Mouse (Mus musculus) embryonic facial prominence, embryonic 10.5 days (tissue): ENCODE data around the gene Trip10. TPM values are rescaled to one million over a fixed set of nuclear protein-coding genes. Genes with fewer than 3 reads are reported as not detected.

Source experiments
- DNase-seq: peaks from one replicate; pipeline ENCODE4 v3.0.0-alpha.2; 2017; ENCODE audit warnings: low spot score
- H3K27ac ChIP-seq: fragments of 300-500 bp; sonication (generic); replicated peaks from 2 replicates; pipeline ENCODE4 v1.5.1; 2016; ENCODE audit warnings: mild to moderate bottlenecking
- H3K27me3 ChIP-seq: fragments of 300-500 bp; sonication (generic); replicated peaks from 2 replicates; pipeline ENCODE4 v1.6.1; 2016; ENCODE audit warnings: low read depth, mild to moderate bottlenecking; ENCODE audit not compliant: poor library complexity, severe bottlenecking
- H3K36me3 ChIP-seq: fragments of 300-500 bp; sonication (generic); replicated peaks from 2 replicates; pipeline ENCODE4 v1.6.1; 2016; ENCODE audit warnings: mild to moderate bottlenecking, moderate library complexity
- H3K4me1 ChIP-seq: fragments of 300-500 bp; sonication (generic); 2 replicates; pipeline ENCODE4 v1.6.1; 2016
- H3K4me3 ChIP-seq: fragments of 300-500 bp; sonication (generic); 2 replicates; pipeline ENCODE4 v1.5.1; 2016; ENCODE audit warnings: mild to moderate bottlenecking, moderate library complexity
- H3K9me3 ChIP-seq: fragments of 300-500 bp; sonication (generic); 2 replicates; pipeline ENCODE4 v1.6.1; 2016; ENCODE audit warnings: mild to moderate bottlenecking
- WGBS: fragments of 180-500 bp; shearing (Covaris S2); methylation state at CpG from one replicate; pipeline ENCODE4 v1.1.7; 2016; 5-methylcytosine and 5-hydroxymethylcytosine counted together
- polyA plus RNA-seq: library from polyadenylated mRNA; unstranded; fragments of >200 nt; fragmentation: Nextera tagmentation; extraction: Ambion mirVana; gene quantifications from 2 replicates; pipeline ENCODE4 v1.2.1, GENCODE M21; 2016

Gene Trip10
- polyA plus RNA-seq, 1 experiment from 2014 or later = 37.4 TPM

DNA sequence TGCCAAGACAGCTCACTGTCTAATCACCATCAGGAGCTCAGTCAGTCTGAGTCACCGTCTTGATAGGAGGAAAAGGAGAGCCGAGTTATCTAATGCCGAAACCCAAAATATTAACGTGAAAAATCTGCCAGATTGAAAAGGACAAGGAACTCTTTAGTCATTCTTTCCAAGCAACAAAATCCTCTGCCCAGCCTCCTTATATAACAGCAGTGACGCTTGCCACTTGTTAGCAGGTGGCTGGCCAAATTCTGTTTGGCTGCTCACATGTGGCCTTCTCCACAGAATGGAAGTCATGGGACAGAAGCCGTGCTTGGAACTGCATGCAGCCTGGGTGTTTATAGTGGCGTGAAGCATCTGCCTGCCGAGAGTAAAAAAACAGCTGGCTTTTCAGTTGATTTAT lies 10.5 kb downstream of the Trip10 start:
- Histone ChIP-seq H3K4me3 (no peak overlapping the region), H3K27ac (no peak overlapping the region), H3K36me3 (peaks cover 96% of the 10 kb centered on the region), H3K4me1 (peaks cover under 1% of the 10 kb centered on the region; the same call in 1 of the 2 replicates), H3K9me3 (no peaks in the 10 kb centered on the region), H3K27me3 (no peaks in the 10 kb centered on the region)
- DNase-seq = no peak
- WGBS = 91% methylated on average over 8 of the region's 8 CpGs

DNA sequence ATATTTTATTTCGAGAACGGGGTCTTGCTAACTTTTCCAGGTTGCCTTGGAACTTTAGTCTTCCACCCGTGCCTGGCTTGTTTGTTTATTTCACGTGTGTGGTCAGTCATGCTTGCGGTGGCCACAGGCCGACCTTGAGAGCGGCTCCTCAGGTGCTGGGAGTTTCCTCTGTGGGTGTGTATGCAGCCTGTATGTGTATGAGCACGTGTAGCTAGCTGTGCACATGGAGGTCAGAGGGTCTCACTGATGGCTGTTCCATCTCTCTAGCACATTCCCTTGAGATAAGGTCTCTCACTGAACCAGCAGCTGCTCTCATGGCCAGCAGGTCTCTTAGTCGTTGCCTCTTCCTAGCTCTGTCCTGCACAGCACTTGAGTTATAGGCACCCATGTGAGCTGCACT lies 11.1 kb downstream of the Trip10 start:
- Histone ChIP-seq H3K27ac (no peak overlapping the region), H3K36me3 (peaks cover 90% of the 10 kb centered on the region), H3K27me3 (no peaks in the 10 kb centered on the region), H3K4me1 (peaks cover 6% of the 10 kb centered on the region), H3K9me3 (no peaks in the 10 kb centered on the region), H3K4me3 (no peak overlapping the region)
- 92% methylated on average over 9 of the region's 9 CpGs for WGBS
- DNase-seq = no peak

DNA sequence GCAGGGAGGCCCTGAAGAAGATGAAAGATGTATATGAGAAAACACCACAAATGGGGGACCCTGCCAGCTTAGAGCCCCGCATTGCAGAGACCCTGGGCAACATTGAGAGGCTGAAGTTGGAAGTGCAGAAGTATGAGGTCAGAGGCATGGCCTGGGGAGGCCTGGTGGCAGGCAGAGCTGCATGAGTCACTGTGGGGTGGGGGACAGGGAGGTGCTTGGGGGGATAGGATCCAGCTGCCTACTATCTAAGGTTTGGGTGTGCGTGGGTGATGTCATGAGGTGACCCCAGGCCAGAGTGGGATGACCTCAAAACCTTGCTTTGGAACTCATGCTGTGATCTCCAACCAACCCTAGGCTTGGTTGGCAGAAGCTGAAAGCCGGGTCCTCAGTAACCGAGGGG lies 12.0 kb downstream of the Trip10 start:
- H3K4me3 ChIP-seq = no peak overlapping the region
- H3K9me3 ChIP-seq = no peaks in the 10 kb centered on the region
- no peak for DNase-seq
- peaks cover 81% of the 10 kb centered on the region for H3K36me3 ChIP-seq
- H3K27me3 ChIP-seq = no peaks in the 10 kb centered on the region
- WGBS = 89% methylated on average over 4 of the region's 4 CpGs
- no peak overlapping the region for H3K27ac ChIP-seq
- peaks cover 10% of the 10 kb centered on the region for H3K4me1 ChIP-seq

DNA sequence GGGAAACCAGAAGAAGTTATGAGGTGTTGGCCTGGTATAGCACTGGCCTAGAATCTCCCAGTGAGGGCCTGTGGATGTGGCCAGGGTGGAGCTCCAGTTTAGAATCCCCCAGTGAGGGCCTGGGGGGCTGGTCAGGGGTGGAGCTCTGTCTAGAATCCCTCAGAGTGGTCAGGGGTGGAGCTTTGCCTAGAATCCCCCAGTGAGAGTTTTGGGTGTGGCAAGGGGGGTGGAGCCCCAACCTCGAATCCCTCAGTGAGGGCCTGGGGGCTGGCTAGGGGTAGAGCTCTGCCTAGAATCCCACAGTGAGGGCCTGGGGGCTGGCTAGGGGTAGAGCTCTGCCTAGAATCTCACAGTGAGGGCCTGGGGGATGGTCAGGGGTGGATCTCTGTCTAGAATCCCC lies 12.5 kb downstream of the Trip10 start:
- H3K4me1 ChIP-seq = peaks cover 10% of the 10 kb centered on the region
- no peak overlapping the region for H3K4me3 ChIP-seq
- no peaks in the 10 kb centered on the region for H3K27me3 ChIP-seq
- 46% methylated on average over 1 of the region's 1 CpGs for WGBS
- peaks cover 76% of the 10 kb centered on the region for H3K36me3 ChIP-seq
- H3K9me3 ChIP-seq = no peaks in the 10 kb centered on the region
- DNase-seq = no peak
- H3K27ac ChIP-seq = no peak overlapping the region

DNA sequence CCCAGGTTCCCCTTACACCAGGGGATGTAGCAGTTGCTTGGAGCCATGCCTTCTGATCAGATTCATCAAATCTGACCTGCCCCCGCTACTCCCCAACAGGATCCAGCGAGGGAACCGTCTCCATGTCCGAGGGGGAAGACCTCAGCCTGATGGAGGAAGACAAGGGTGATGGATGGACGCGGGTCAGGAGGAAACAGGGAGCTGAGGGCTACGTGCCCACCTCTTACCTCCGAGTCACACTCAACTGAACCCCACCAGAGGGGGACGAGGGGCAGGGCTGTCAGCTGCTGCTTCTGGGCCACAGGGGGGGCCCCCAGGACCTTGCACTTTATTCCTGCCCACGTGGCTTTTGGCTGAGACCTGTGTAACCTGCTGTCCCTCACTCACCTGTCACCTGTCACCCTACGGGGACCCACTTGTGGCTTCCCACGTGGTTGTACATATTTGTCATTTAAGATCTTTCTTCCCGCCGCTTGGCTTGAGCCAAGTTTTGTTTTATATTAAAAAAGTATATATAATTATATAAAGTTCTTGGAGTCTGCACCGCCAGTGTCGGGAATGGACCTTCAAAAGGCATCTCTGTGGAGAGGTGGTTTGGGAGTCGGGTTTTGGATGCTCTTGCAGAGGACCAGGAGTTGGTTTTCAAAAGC lies 13.8 kb downstream of the Trip10 start:
- Histone ChIP-seq H3K4me1 (peaks cover 10% of the 10 kb centered on the region), H3K27me3 (no peaks in the 10 kb centered on the region), H3K36me3 (peaks cover 65% of the 10 kb centered on the region), H3K9me3 (no peaks in the 10 kb centered on the region), H3K27ac (no peak overlapping the region), H3K4me3 (no peak overlapping the region)
- WGBS = 89% methylated on average over 17 of the region's 17 CpGs
- no peak for DNase-seq

DNA sequence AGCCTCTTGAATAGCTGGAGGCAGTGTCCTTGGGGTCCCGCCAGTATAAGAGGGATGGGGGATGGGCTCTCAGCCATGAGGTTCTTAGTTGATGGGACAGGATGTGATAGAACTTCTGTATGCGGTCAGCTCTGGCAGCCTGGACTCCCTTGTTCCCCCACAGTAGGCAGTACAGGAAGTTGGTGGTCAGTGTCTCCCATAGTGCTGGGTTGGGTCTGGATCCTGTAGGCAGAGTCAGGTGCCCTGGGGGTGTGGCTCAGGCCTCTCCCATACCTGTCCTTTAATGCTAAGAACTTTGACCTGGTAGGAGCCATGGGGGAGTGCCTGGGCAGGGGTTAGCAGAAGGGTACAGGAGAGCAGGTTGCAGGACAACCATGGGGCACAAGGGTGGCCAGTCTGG lies 14.9 kb downstream of the Trip10 start:
- H3K36me3 ChIP-seq = peaks cover 53% of the 10 kb centered on the region
- DNase-seq = no peak

DNA sequence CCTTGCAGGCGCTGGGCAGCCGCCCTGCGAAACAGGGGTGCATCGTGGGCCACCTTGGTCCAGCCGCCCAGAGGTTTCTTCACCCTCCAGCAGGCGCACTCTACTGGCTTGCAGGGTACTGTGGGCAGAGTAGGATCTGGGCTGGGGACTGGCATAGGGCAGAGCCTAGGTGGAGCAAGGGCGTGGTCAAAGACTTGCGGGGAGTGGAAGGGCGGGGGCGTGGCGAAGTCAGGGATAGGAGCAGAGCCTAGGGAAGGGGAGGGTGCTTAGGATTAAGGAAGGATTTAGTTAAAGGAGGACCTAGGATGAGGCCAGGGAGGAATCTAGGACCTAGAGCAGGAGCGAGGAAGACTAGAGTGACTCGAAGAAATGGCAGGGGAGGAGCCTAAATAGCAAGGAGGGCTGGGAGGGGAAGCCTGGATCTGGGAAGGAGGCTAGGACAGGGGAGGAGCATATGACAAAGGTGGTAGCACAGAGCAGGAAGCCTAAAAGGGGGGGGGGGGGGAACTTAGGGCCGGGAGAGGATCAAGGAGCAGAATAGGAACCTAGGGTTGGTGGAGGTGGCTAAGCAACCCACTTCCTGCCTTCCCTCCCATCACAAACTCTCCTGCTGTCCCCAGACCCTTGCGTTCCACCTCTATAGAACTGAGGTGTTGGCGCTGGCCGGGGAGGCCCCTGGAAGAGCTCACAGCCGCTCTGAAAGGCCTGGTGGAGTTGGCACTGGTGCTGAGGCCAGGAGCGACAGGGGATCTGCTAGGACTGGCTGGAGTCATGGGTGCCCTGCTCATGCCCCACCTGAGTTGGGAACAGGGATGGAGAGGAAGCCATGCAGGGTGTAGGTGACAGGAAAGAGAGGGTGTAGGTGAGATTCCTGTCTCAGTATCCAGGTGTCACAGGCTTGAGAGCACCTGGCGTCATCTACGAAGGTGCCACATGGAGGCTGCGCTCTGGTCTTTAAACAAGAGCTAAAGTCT lies 16.0 kb downstream of the Trip10 start:
- peak; percentile 33 for DNase-seq
- Histone ChIP-seq H3K4me3 (peak overlapping the region; percentile 26; the same call in 1 of the 2 replicates), H3K9me3 (no peaks in the 10 kb centered on the region), H3K27me3 (no peaks in the 10 kb centered on the region), H3K36me3 (peaks cover 42% of the 10 kb centered on the region), H3K4me1 (peaks cover 10% of the 10 kb centered on the region), H3K27ac (no peak overlapping the region)
- 25% methylated on average over 21 of the region's 22 CpGs for WGBS

More for the DNA sequence above, 14.9 kb downstream of the Trip10 start:
- Histone ChIP-seq H3K4me1 (peaks cover 10% of the 10 kb centered on the region), H3K27me3 (no peaks in the 10 kb centered on the region), H3K9me3 (no peaks in the 10 kb centered on the region), H3K27ac (no peak overlapping the region), H3K4me3 (no peak overlapping the region)
- WGBS = 79% methylated on average over 2 of the region's 2 CpGs

DNA sequence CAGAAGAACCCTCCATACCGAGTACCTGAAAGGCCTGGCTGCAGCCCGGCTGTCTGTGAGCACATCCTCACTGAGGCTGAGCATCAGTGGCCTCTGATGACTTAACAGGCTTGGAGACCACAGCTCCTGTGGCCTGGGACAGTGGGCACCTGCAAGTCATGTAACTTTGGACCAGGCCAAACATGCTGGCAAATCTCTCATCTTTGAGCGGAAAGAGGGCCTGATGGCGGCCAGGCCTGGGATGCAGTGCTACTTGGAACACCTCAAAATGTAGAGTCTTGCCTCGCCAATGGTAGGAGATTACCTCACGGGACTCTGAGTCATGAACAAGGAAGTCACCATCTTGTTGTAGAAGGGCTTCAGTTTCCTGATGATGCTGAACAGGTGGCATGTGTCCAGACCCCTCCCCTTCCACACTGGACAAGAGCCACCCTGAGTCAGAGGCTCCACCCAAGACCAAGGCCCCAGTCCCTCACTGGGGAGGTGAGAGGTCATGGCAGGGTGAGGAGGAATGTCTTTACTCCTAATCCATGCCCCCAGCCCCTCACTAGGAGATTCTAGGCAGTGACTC lies 18.4 kb downstream of the Trip10 start:
- H3K4me1 ChIP-seq = peaks cover 10% of the 10 kb centered on the region
- H3K27me3 ChIP-seq = peaks cover 9% of the 10 kb centered on the region; the same call in 1 of the 2 replicates
- no peak overlapping the region; the same call in 1 of the 2 replicates for H3K27ac ChIP-seq
- H3K4me3 ChIP-seq = no peak overlapping the region
- no peaks in the 10 kb centered on the region for H3K9me3 ChIP-seq
- 89% methylated on average over 6 of the region's 6 CpGs for WGBS
- H3K36me3 ChIP-seq = peaks cover 19% of the 10 kb centered on the region
- DNase-seq = no peak

DNA sequence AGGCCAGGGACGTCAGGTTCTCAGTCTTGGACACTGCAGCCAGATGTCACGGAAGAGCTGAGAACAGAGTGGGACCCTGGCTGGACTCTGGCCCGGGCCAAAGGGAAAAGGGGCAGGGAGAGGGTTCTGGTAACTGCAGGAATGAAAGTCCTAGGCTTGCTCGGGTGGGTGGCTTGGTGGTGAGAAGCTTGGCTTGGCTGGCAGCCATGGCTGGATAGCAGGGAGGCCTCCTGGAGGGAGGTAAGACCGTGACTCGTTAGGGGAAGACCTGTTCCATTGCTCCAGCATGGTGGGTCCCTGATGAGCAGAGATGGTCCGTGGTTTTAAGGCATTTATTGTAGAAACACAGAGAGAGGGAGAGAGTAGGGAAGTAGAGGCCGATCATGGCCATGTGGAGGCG lies 22.0 kb downstream of the Trip10 start:
- Histone ChIP-seq H3K4me3 (no peak overlapping the region), H3K27me3 (peaks cover 45% of the 10 kb centered on the region), H3K9me3 (no peaks in the 10 kb centered on the region), H3K36me3 (no peaks in the 10 kb centered on the region), H3K27ac (no peak overlapping the region), H3K4me1 (peaks cover 17% of the 10 kb centered on the region)
- 71% methylated on average over 9 of the region's 9 CpGs for WGBS
- no peak for DNase-seq

DNA sequence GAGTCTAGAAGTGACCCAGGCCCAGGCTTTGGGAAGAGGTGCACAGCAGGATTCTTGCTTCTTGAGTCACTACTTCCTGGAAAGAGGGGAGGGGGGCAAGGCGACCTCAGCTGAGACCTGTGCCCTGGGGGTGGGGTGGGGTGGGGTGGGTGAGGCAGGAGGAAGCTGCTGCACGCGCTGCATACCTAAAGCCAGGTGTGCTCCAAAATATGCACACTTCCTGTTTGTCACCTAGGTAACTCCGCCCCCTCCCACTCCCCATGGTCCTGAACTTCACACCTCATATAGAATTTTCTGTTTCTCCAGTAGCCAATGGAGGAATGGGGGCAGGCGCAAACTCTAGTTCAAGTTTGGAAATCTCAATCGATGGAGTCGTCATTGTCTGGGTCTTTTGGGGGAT lies 24.6 kb downstream of the Trip10 start:
- 43% methylated on average over 7 of the region's 7 CpGs for whole genome bisulfite sequencing
- Histone ChIP-seq H3K4me1 (peaks cover 17% of the 10 kb centered on the region), H3K27ac (no peak overlapping the region), H3K27me3 (peaks cover 55% of the 10 kb centered on the region), H3K4me3 (no peak overlapping the region), H3K9me3 (no peaks in the 10 kb centered on the region), H3K36me3 (no peaks in the 10 kb centered on the region)
- no peak for DNase-seq

DNA sequence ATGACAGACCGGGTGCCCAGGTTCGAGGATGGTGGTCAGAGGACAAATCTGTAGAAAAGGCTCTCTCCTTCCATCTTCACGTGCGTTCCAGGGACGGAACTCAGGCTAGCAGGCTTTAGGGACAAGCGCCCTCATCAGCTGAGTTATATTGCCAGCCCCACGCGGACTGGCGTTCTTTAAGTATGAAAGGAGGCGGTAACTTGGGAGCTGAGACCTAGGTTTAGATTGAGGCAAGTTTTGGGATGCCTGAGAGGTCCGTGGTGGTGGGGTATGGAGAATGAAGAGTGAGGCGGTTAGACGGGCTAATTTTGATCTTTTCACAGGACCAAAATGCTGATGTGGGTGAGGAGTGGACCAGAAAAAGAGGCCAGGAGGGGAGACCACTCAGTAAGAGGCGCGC lies 25.4 kb downstream of the Trip10 start:
- H3K27me3 ChIP-seq = peaks cover 62% of the 10 kb centered on the region

DNA sequence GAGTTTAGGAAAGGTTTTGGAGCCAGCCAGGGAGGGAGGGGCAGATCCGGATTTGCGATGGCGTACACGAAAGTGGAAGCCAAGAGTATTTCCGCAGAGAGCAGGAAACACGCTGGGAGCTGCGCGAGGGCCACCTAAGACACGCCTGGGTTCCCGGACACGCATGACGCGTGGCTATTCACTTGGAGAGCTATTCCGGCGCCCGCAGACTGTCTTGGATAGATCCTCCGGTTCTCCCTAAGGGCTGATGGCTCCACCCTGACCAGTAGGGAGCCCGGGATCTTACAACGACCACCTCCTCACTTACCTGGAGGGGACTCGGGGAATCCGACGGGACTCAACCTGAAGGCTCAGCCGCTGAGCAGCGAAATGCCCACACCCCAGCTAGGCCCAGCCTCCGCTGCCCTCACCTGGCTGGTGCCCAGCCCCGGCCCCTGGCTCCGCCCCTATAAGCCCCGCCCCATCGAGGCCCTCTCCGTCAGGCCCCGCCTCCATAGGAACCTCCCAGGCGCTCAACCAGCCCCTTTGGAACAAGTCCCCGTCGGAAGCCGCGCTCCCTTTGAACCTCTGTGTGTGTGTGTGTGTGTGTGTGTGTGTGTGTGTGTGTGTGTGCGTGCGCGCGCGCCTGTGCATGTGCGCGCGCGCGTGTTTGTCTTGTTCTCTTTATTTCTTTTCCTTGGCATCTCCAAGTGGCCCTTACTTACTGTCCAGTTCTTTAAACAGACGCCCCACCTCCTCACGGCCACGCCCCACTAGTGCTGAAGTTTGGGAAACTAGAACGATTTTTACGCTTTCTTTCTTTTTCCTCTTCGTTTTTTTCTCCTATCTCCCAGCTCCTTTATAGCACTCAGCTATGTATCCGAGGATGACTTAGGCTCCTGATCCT lies 26.1 kb downstream of the Trip10 start:
- Histone ChIP-seq H3K4me3 (peak overlapping the region; percentile 58), H3K4me1 (peaks cover 17% of the 10 kb centered on the region), H3K9me3 (no peaks in the 10 kb centered on the region), H3K27me3 (peaks cover 64% of the 10 kb centered on the region), H3K36me3 (no peaks in the 10 kb centered on the region), H3K27ac (no peak overlapping the region)
- WGBS = under 1% methylated on average over 53 of the region's 53 CpGs
- DNase-seq = peak; percentile 81

More for the DNA sequence above, 25.4 kb downstream of the Trip10 start:
- H3K4me1 ChIP-seq = peaks cover 17% of the 10 kb centered on the region
- DNase-seq = peak; percentile 13
- peak overlapping the region; percentile 58 for H3K4me3 ChIP-seq
- no peak overlapping the region for H3K27ac ChIP-seq
- 5% methylated on average over 15 of the region's 15 CpGs for WGBS
- no peaks in the 10 kb centered on the region for H3K36me3 ChIP-seq
- H3K9me3 ChIP-seq = no peaks in the 10 kb centered on the region
